Mouse (Mus musculus): Measurements from ENCODE around the gene Gm5773.
"Not testable (repeated sequence)": the region's sequence is repeated elsewhere in the genome, so short reads cannot be mapped to it uniquely, and the experiment has no call there.

Gene Gm5773

DNA sequence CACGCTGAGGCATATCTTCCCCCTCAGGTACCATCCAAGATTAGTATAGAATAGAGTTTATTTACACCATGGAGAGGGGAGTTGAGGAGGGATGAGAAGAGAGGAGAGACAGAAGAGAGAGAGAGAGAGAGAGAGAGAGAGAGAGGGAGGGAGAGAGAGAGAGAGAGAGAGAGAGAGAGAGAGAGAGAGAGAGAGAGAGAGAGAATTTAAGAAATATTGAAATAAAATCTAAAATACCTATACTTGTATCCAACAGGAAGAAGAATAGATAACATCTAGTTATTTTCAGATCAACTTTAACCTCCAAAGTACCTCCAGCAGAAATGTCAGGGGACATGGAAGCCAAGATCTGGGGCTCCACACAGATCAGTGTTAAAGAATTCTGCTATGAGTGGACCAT is at the start of gene Gm5773:
Gm5773 (plus strand) TSS at position 301 of the 400 bp plus-strand sequence.
- DNase-seq (ENCODE audit: low spot score in 2 of 2): not testable (repeated sequence)

DNA sequence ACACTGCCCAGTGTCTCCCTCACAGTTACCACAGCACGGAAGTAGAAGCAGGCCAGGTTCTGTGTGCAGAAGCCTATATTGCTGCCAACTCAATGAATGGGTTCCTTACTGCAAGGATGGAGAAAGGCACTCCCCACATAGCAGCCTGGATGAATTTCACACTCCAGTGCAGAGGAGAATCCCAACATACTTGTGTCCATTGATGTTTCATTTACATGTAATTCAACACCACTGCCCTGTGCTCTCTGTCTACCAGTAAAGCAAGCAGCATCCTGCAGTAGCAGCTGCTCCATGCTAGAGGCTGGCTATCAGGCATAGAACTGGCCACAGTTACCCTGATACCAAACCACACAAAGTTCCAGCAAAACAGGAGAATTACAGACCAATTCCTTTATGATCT is 27.3 kb upstream of the Gm5773 start:
- DNase-seq (ENCODE audit: low spot score in 2 of 2): not testable (repeated sequence)

DNA sequence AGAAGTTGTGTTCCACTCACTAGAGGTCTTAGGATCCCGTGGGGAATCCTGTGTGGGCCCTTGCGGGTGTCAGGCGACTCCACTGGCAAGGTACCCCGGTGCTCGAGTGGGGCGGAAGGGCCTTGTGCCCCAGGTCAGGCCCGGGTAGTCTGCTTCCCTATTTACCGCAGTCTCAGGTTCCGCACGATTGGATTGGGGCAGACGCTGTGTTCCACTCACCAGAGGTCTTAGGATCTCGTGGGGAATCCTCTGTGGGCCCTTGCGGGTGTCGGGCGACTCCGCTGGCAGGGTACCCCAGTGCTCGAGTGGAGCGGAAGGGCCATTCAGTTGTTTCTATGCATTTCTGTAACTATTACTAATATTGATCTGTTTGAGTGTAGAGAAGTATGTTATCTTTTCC is 18.8 kb upstream of the Gm5773 start:
- not testable (repeated sequence) for DNase-seq (ENCODE audit: low spot score in 2 of 2)

DNA sequence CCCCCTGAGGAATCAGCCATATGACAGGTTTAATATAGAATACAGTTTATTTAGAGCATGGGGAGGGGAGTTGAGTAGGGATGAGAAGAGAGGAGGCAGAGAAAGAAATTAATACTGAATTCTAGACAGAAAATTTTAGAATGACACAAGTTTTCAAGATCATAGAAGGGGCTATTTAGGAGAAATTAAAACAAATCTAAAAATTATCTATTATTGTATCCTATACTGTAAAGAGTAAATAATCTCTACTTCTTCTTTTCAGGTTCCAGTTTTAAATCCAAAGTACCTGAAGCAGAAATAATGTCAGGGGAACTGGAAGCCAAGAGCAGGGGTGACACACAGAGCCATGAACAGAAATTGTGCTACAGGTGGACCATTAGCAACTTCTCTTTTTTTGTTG is 23.3 kb downstream of the Gm5773 start, which contains the start of gene Tdpoz4:
Tdpoz4 (plus strand) TSS at position 301 of the 400 bp plus-strand sequence.
- DNase-seq (ENCODE audit: low spot score in 2 of 2): not testable (repeated sequence)

DNA sequence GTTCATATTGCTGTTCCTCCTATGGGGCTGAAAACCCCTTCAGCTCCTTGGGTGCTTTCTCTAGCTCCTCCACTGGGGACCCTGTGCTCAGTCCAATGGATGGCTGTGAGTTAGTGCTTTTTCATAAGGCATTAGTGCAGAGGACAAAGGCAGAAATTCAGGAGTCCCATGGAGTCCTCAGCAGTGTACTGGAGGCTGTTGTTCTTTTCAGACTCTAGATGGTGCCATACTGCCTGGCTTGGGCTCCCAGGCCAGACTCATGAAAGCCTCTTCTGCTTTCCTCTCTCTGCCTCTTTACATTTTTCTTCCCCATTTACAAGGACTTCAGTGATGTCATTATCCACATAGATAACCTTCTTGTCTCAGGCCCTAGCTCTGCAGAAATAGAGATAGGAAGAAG is 40.5 kb downstream of the Gm5773 start:
- DNase-seq (ENCODE audit: low spot score in 2 of 2): not testable (repeated sequence)

Data from frontal cortex, postnatal 14 days (tissue).